Mouse (Mus musculus) 416B (cell line): Measurements from ENCODE around the gene Arhgap28.

Source experiments
- DNase-seq: peaks from one replicate; pipeline ENCODE4 v3.0.0; 2011; ENCODE audit warnings: low read depth

Gene Arhgap28

GRCm38 (mm10) chr17:67935556-67935955 is 68.4 kb downstream of the Arhgap28 start:
- no peak for DNase-seq

- DNase-seq = no peak
Measured at GRCm38 (mm10) chr17:67931396-67931795, 72.5 kb downstream of the Arhgap28 start.

- no peak for DNase-seq
Measured at GRCm38 (mm10) chr17:67930957-67931356, 73.0 kb downstream of the Arhgap28 start.

- DNase-seq = no peak
Measured at GRCm38 (mm10) chr17:67930467-67930866, 73.5 kb downstream of the Arhgap28 start.

GRCm38 (mm10) chr17:67928280-67928679 is 75.6 kb downstream of the Arhgap28 start:
- no peak for DNase-seq

- DNase-seq = no peak
Measured at GRCm38 (mm10) chr17:67927864-67928263, 76.1 kb downstream of the Arhgap28 start.

- no peak for DNase-seq
Measured at GRCm38 (mm10) chr17:67919959-67920358, 84.0 kb downstream of the Arhgap28 start.

- no peak for DNase-seq
Measured at GRCm38 (mm10) chr17:67918201-67918600, 85.7 kb downstream of the Arhgap28 start.

- DNase-seq = no peak
Measured at GRCm38 (mm10) chr17:67916901-67917300, 87.0 kb downstream of the Arhgap28 start.

- no peak for DNase-seq
Measured at GRCm38 (mm10) chr17:67912640-67913039, 91.3 kb downstream of the Arhgap28 start.

GRCm38 (mm10) chr17:67912051-67912450 is 91.9 kb downstream of the Arhgap28 start:
- DNase-seq = no peak

GRCm38 (mm10) chr17:67908537-67908936 is 95.4 kb downstream of the Arhgap28 start:
- no peak for DNase-seq

- DNase-seq = no peak
Measured at GRCm38 (mm10) chr17:67908137-67908536, 95.8 kb downstream of the Arhgap28 start.

- DNase-seq = no peak
Measured at GRCm38 (mm10) chr17:67907532-67908054, 96.3 kb downstream of the Arhgap28 start.

- no peak for DNase-seq
Measured at GRCm38 (mm10) chr17:67906236-67906635, 97.7 kb downstream of the Arhgap28 start.

GRCm38 (mm10) chr17:67904315-67904944 is 99.5 kb downstream of the Arhgap28 start:
- DNase-seq = no peak

- DNase-seq = no peak
Measured at GRCm38 (mm10) chr17:67902847-67903246, 101.1 kb downstream of the Arhgap28 start.

GRCm38 (mm10) chr17:67901161-67901560 is 102.8 kb downstream of the Arhgap28 start:
- no peak for DNase-seq

- no peak for DNase-seq
Measured at GRCm38 (mm10) chr17:67899376-67899775, 104.5 kb downstream of the Arhgap28 start.

GRCm38 (mm10) chr17:67896413-67896812 is 107.5 kb downstream of the Arhgap28 start:
- DNase-seq = no peak

GRCm38 (mm10) chr17:67889481-67890325 is 114.2 kb downstream of the Arhgap28 start:
- DNase-seq = no peak

- DNase-seq = no peak
Measured at GRCm38 (mm10) chr17:67888081-67888480, 115.8 kb downstream of the Arhgap28 start.

- no peak for DNase-seq
Measured at GRCm38 (mm10) chr17:67886326-67886725, 117.6 kb downstream of the Arhgap28 start.
